Mouse (Mus musculus): ENCODE data around the gene Dnajc12.
"Not testable (repeated sequence)": the region's sequence is repeated elsewhere in the genome, so short reads cannot be mapped to it uniquely, and the experiment has no call there.

Dnajc12 gene

GRCm38 (mm10) chr10:63386991-63387390, 4.7 kb downstream of the Dnajc12 start:
- DNase-seq = no peak

GRCm38 (mm10) chr10:63388948-63389347, 6.7 kb downstream of the Dnajc12 start:
- no peak for DNase-seq

GRCm38 (mm10) chr10:63396963-63397362, 14.7 kb downstream of the Dnajc12 start:
- DNase-seq = no peak

- peak; percentile 56 for DNase-seq
Observed at GRCm38 (mm10) chr10:63402731-63403504, 20.7 kb downstream of the Dnajc12 start.

- DNase-seq = no peak
Observed at GRCm38 (mm10) chr10:63403636-63404035, 21.4 kb downstream of the Dnajc12 start.

GRCm38 (mm10) chr10:63410162-63410956, 28.1 kb downstream of the Dnajc12 start:
- DNase-seq = no peak

- not testable (repeated sequence) for DNase-seq
Observed at GRCm38 (mm10) chr10:63411674-63412073, 29.4 kb downstream of the Dnajc12 start.

GRCm38 (mm10) chr10:63412756-63413155, 30.5 kb downstream of the Dnajc12 start:
- no peak for DNase-seq

- DNase-seq = no peak
Observed at GRCm38 (mm10) chr10:63415287-63415686, 33.0 kb downstream of the Dnajc12 start.

GRCm38 (mm10) chr10:63415850-63416249, 33.6 kb downstream of the Dnajc12 start:
- DNase-seq = no peak

- no peak for DNase-seq
Observed at GRCm38 (mm10) chr10:63417061-63417460, 34.8 kb downstream of the Dnajc12 start.

GRCm38 (mm10) chr10:63421739-63422735, 39.8 kb downstream of the Dnajc12 start, which contains the start of gene Gm7075:
Gene Gm7075, minus strand, starts transcription at chr10:63421789.
- DNase-seq = no peak

GRCm38 (mm10) chr10:63422736-63422992, 40.4 kb downstream of the Dnajc12 start:
- DNase-seq = no peak

GRCm38 (mm10) chr10:63423591-63424474, 41.6 kb downstream of the Dnajc12 start:
- no peak for DNase-seq

- DNase-seq = no peak
Observed at GRCm38 (mm10) chr10:63424475-63424814, 42.2 kb downstream of the Dnajc12 start.

GRCm38 (mm10) chr10:63427146-63427545, 44.9 kb downstream of the Dnajc12 start:
- no peak for DNase-seq

- DNase-seq = peak; percentile 32
Observed at GRCm38 (mm10) chr10:63428243-63429022, 46.2 kb downstream of the Dnajc12 start.

- DNase-seq = no peak
Observed at GRCm38 (mm10) chr10:63429023-63429340, 46.7 kb downstream of the Dnajc12 start.

GRCm38 (mm10) chr10:63429380-63429779, 47.1 kb downstream of the Dnajc12 start:
- DNase-seq = peak; percentile 97

GRCm38 (mm10) chr10:63429785-63430305, 47.6 kb downstream of the Dnajc12 start, which contains the start of gene Ctnna3:
Gene Ctnna3, plus strand, starts transcription at chr10:63430098.
- peak; percentile 95 for DNase-seq

GRCm38 (mm10) chr10:63431221-63431736, 49.0 kb downstream of the Dnajc12 start:
- no peak for DNase-seq

Data from cerebellum, adult 11-12 months (tissue).